Mouse (Mus musculus) midbrain, embryonic 16.5 days (tissue): Measurements from ENCODE around the gene Ifnl3. TPM values are rescaled to one million over a fixed set of nuclear protein-coding genes. Genes with fewer than 3 reads are reported as not detected.
"Not testable (repeated sequence)": the region's sequence is repeated elsewhere in the genome, so short reads cannot be mapped to it uniquely, and the experiment has no call there.

Source experiments
- ATAC-seq: fragments of 200-750 bp; cut with Nextera tagmentation; 2 replicates; pipeline ENCODE4 v1.8.0; 2017; ENCODE audit warnings: moderate TSS enrichment
- H3K27ac ChIP-seq: fragments of 300-500 bp; sonication (generic); 2 replicates; pipeline ENCODE4 v1.5.1; 2014; ENCODE audit warnings: mild to moderate bottlenecking, low read length, mixed read lengths
- H3K27me3 ChIP-seq: fragments of 300-500 bp; sonication (generic); 2 replicates; pipeline ENCODE4 v1.6.1; 2014; ENCODE audit warnings: low read depth, low read length, mixed read lengths; ENCODE audit not compliant: control insufficient read depth, insufficient read depth
- H3K36me3 ChIP-seq: fragments of 300-500 bp; sonication (generic); 2 replicates; pipeline ENCODE4 v1.6.1; 2014; ENCODE audit warnings: mild to moderate bottlenecking, low read length, moderate library complexity, mixed read lengths; ENCODE audit not compliant: control insufficient read depth, insufficient read depth
- H3K4me1 ChIP-seq: fragments of 300-500 bp; sonication (generic); 2 replicates; pipeline ENCODE4 v1.6.1; 2014; ENCODE audit warnings: mild to moderate bottlenecking, low read length, mixed read lengths; ENCODE audit not compliant: control insufficient read depth, insufficient read depth
- H3K4me2 ChIP-seq: fragments of 300-500 bp; sonication (generic); 2 replicates; pipeline ENCODE4 v1.6.1; 2014; ENCODE audit warnings: mild to moderate bottlenecking, low read length, mixed read lengths
- H3K4me3 ChIP-seq: fragments of 300-500 bp; sonication (generic); 2 replicates; pipeline ENCODE4 v1.5.1; 2014; ENCODE audit warnings: low read depth, mild to moderate bottlenecking, low read length, moderate library complexity, mixed read lengths
- H3K9ac ChIP-seq: fragments of 300-500 bp; sonication (generic); 2 replicates; pipeline ENCODE4 v1.6.1; 2014; ENCODE audit warnings: low read depth, low read length, mixed read lengths
- H3K9me3 ChIP-seq: fragments of 300-500 bp; sonication (generic); replicated peaks from 2 replicates; pipeline ENCODE4 v1.6.1; 2014; ENCODE audit warnings: mild to moderate bottlenecking, low read length, mixed read lengths; ENCODE audit not compliant: control insufficient read depth, poor library complexity, severe bottlenecking
- WGBS: fragments of 180-500 bp; shearing (Covaris S2); extraction: QIAGEN DNeasy Blood & Tissue Kit; methylation state at CpG from one replicate; pipeline ENCODE4 v1.1.7; 2014; 5-methylcytosine and 5-hydroxymethylcytosine counted together
- polyA plus RNA-seq: library from polyadenylated mRNA; unstranded; fragments of >200 nt; fragmentation: Nextera tagmentation; extraction: Ambion mirVana; gene quantifications from 2 replicates; pipeline ENCODE4 v1.2.1, GENCODE M21; 2015

Gene Ifnl3
- polyA plus RNA-seq = not detected in 2 replicates

DNA sequence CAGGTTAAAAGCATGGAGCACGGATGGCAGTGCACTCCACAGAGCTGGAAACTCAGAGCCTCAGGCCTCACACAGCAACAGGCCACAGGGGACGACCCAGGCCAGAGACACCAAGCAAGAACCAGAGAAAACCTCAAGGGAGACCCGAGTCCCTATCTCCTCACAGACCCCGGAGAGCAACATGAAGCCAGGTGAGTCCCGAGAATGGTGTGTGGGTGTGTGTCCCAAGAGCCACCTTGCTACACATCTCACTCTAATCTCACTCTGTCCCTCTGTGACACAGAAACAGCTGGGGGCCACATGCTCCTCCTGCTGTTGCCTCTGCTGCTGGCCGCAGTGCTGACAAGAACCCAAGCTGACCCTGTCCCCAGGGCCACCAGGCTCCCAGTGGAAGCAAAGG is at the start of gene Ifnl3:
TSS of gene Ifnl3 (plus strand) at position 301 of the 400 bp plus-strand sequence.
- H3K4me2 ChIP-seq, ATAC-seq, H3K9me3 ChIP-seq, H3K4me3 ChIP-seq, H3K9ac ChIP-seq, H3K4me1 ChIP-seq, H3K27ac ChIP-seq, H3K27me3 ChIP-seq, H3K36me3 ChIP-seq: not testable (repeated sequence)
- 80% methylated on average over 5 of the region's 6 CpGs for WGBS

DNA sequence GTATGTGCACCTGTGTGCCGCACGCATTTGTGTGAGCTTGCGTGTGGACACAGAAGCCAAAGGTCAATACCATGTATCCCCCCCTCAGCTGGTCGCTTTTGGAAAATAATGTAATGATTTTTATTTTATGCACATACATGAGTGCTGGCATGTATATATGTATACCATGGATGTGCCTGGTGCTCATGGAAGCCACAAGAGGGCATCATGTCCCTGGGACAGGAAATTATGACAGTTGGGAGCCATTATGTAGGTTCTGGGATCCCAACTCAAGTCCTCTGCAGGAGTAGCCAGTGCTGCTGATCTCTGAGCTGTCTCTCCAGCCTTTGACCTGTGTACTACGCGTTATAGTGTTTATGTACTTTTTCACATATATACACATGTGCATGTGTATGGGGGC is 46.4 kb upstream of the Ifnl3 start:
- 90% methylated on average over 6 of the region's 6 CpGs for WGBS

DNA sequence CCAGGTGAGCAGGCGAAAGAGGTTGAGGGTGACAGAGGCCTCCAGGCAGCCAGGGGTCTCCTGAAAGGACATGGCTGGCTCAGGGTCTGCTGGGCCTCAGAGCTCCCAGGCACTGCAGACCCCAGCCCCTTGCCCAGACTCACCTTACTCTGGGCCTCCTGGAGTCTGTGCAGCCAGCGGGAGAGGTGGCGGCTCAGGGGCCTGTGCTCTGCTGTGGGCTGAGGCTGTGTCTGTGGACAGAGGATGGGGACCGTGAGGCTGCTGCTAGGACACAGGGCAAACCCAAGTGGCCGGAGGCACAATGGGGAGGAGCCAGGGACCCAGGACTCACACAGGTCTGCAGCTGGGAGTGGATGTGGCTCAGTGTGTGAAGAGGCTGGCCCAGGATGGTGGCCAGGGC is 45.3 kb upstream of the Ifnl3 start:
- Histone ChIP-seq H3K27ac (no peak overlapping the region), H3K9me3 (no peaks in the 10 kb centered on the region), H3K36me3 (no peaks in the 10 kb centered on the region), H3K9ac (no peak overlapping the region), H3K4me2 (no peak overlapping the region), H3K4me1 (no peaks in the 10 kb centered on the region), H3K27me3 (no peaks in the 10 kb centered on the region), H3K4me3 (no peak overlapping the region)
- ATAC-seq = no peak
- WGBS = 92% methylated on average over 5 of the region's 5 CpGs

More for the DNA sequence above, 46.4 kb upstream of the Ifnl3 start:
- no peaks in the 10 kb centered on the region for H3K9me3 ChIP-seq
- no peak for ATAC-seq
- H3K9ac ChIP-seq = no peak overlapping the region
- H3K27me3 ChIP-seq = no peaks in the 10 kb centered on the region
- H3K27ac ChIP-seq = no peak overlapping the region
- H3K36me3 ChIP-seq = no peaks in the 10 kb centered on the region
- no peaks in the 10 kb centered on the region for H3K4me1 ChIP-seq
- H3K4me2 ChIP-seq = no peak overlapping the region
- H3K4me3 ChIP-seq = no peak overlapping the region

DNA sequence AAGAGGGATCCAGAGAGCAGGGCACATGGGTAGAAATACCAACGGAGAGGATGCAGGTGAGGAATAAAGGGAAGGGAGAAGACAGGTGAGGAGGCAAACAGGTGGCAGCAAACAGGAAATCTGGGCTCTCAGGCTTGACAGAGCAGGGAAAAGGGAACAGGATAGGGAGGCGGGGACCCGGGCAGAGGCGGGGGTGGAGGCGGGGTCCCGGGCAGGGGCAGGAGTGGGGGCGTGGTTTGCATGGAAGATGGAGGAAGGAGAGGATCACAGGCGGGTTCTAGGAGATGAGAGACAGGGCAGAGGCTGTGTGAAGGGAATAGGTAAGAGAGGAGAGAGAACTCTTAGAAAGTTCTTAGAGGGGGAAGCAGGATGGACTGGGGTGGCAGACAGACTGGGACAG is 43.8 kb upstream of the Ifnl3 start:
- no peak overlapping the region for H3K4me2 ChIP-seq
- WGBS = 6% methylated on average over 8 of the region's 8 CpGs
- no peak overlapping the region for H3K9ac ChIP-seq
- H3K4me1 ChIP-seq = no peaks in the 10 kb centered on the region
- H3K27me3 ChIP-seq = no peaks in the 10 kb centered on the region
- H3K27ac ChIP-seq = no peak overlapping the region
- H3K4me3 ChIP-seq = no peak overlapping the region
- no peaks in the 10 kb centered on the region for H3K36me3 ChIP-seq
- no peak for ATAC-seq
- H3K9me3 ChIP-seq = no peaks in the 10 kb centered on the region

DNA sequence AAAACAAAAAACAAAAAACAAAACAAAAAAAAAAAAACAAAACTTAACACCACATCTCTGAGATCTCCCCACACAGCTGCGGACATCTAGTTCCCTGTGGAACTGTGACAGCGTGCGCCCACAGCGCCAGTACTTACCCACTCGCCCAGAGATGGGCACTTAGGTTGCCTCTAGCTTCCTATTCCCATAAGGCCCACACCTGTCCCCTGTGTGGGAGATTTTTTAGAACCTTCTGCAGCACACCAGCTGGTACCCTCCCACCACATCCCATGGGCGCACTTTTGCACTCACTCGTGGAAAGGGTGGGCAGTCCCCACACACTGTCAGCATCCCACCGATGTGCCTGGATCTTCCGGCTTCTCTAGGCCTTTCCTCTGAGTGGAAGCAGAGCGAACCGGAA is 39.8 kb upstream of the Ifnl3 start:
- Histone ChIP-seq H3K36me3 (no peaks in the 10 kb centered on the region), H3K4me2 (no peak overlapping the region), H3K4me3 (no peak overlapping the region), H3K4me1 (peaks cover under 1% of the 10 kb centered on the region; the same call in 1 of the 2 replicates), H3K9me3 (no peaks in the 10 kb centered on the region), H3K27ac (no peak overlapping the region), H3K27me3 (peaks cover 2% of the 10 kb centered on the region; the same call in 1 of the 2 replicates), H3K9ac (no peak overlapping the region)
- ATAC-seq = no peak
- 85% methylated on average over 11 of the region's 11 CpGs for WGBS

DNA sequence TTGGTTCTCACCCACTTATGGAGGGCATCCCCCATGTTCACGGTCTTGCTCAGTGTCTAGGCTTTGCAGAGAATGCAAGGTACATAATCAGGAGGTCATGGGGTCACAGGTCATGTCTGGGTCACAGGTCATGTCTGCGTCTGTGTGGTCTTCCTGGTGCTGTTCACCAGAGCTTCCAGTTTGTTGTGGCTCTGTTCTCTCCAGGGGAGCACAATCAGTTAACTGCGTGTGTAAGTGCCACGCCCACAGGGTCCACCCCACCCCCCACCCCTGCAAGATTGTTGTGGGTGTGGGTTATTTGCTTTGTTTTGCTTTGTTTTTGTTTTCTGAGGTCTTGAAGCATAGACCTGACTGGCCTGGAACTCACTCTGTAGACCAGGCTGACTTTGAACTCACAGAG is 38.4 kb upstream of the Ifnl3 start:
- Histone ChIP-seq H3K9ac (no peak overlapping the region), H3K4me2 (no peak overlapping the region), H3K36me3 (no peaks in the 10 kb centered on the region), H3K9me3 (no peaks in the 10 kb centered on the region), H3K4me3 (no peak overlapping the region), H3K4me1 (peaks cover 6% of the 10 kb centered on the region; the same call in 1 of the 2 replicates), H3K27me3 (peaks cover 2% of the 10 kb centered on the region; the same call in 1 of the 2 replicates), H3K27ac (no peak overlapping the region)
- no peak for ATAC-seq
- 47% methylated on average over 4 of the region's 4 CpGs for WGBS

DNA sequence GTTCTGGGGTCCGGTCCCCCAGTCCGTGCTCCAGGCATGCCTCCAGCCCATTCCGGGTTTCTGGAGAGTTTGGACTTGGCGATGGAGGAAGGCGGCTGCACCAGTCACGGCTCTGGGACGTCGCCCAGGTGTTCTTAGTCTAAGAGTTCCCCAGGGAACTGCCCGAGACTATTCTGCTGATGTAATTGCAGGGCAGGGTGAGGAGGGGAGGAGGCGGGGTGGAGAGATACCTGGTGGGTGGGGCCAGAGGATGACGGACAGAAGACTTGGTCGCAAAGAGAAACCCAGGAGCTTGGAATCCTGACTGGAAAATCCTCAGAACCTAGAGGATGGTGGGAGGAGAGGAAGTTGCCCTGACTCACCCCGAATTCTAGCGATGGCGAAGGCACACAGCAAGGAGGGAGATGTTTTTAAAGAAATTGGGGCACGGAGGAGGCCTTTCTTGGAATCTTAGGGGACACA is 34.6 kb upstream of the Ifnl3 start:
- ATAC-seq = no peak

DNA sequence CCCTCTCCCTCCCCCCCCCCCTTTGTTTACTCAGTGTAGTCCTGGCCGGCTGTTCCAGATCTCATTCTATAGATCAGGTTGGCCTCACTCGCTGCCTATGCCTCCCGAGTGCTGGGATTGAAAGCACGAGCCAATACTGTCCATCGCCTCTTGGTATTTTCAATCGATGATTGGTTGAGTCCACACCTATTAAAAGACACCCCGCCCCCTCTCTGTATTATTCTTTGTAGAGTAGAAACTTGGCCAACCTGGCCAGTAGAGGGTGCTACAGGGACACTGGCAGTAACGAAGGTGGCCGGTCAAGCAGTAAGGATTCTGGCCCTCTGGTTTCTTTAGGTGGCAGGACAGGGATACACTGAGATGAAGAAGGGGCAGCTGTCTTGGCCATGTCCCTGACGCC is 32.2 kb upstream of the Ifnl3 start:
- no peaks in the 10 kb centered on the region for H3K9me3 ChIP-seq
- no peak overlapping the region; the same call in none of the 2 replicates for H3K4me2 ChIP-seq
- ATAC-seq = no peak

More for the DNA sequence above, 34.6 kb upstream of the Ifnl3 start:
- WGBS = 7% methylated on average over 16 of the region's 16 CpGs
- Histone ChIP-seq H3K27me3 (peaks cover 2% of the 10 kb centered on the region; the same call in 1 of the 2 replicates), H3K4me3 (peak overlapping the region; percentile 23), H3K4me2 (peak overlapping the region; percentile 60), H3K27ac (no peak overlapping the region), H3K9ac (peak overlapping the region; percentile 27; the same call in 1 of the 2 replicates), H3K36me3 (no peaks in the 10 kb centered on the region), H3K4me1 (peaks cover 6% of the 10 kb centered on the region; the same call in 1 of the 2 replicates), H3K9me3 (no peaks in the 10 kb centered on the region)

DNA sequence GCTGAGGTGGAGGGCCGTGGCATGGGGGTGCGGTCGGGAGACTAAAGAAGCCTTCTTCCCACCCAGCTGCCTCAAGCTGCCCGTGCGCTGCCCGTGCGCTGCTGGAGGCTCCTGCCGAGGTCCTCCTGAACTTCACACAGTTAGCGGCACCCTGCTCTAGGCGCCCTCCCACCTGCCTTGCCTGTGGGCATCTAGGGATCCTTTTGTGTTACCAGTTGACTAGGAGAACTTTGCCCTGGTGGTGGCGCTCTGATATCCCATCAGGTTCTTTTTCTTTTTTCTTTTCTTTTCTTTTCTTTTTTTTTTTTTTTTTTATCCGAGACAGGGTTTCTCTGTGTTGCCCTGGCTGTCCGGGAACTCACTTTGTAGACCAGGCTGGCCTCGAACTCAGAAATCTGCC is 31.7 kb upstream of the Ifnl3 start:
- no peak for ATAC-seq
- Histone ChIP-seq H3K4me2 (no peak overlapping the region; the same call in 1 of the 2 replicates), H3K27me3 (peaks cover 2% of the 10 kb centered on the region; the same call in 1 of the 2 replicates), H3K27ac (no peak overlapping the region), H3K9ac (no peak overlapping the region), H3K4me3 (no peak overlapping the region), H3K36me3 (no peaks in the 10 kb centered on the region), H3K9me3 (no peaks in the 10 kb centered on the region), H3K4me1 (peaks cover 6% of the 10 kb centered on the region; the same call in 1 of the 2 replicates)
- WGBS = 34% methylated on average over 14 of the region's 14 CpGs

More for the DNA sequence above, 32.2 kb upstream of the Ifnl3 start:
- H3K4me3 ChIP-seq = no peak overlapping the region
- WGBS = 3% methylated on average over 10 of the region's 10 CpGs
- peaks cover 6% of the 10 kb centered on the region; the same call in 1 of the 2 replicates for H3K4me1 ChIP-seq
- H3K27me3 ChIP-seq = peaks cover 2% of the 10 kb centered on the region; the same call in 1 of the 2 replicates
- H3K36me3 ChIP-seq = no peaks in the 10 kb centered on the region
- no peak overlapping the region for H3K9ac ChIP-seq
- no peak overlapping the region for H3K27ac ChIP-seq
